Mouse (Mus musculus): ENCODE measurements around the gene Scd3. TPM values are rescaled to one million over a fixed set of nuclear protein-coding genes. Genes with fewer than 3 reads are reported as not detected.

Scd3 gene
- total RNA-seq (2015), result not detected in 2 replicates
- total RNA-seq (2017), result 0.04 TPM in 1 of 2 replicates, not detected in the other

DNA sequence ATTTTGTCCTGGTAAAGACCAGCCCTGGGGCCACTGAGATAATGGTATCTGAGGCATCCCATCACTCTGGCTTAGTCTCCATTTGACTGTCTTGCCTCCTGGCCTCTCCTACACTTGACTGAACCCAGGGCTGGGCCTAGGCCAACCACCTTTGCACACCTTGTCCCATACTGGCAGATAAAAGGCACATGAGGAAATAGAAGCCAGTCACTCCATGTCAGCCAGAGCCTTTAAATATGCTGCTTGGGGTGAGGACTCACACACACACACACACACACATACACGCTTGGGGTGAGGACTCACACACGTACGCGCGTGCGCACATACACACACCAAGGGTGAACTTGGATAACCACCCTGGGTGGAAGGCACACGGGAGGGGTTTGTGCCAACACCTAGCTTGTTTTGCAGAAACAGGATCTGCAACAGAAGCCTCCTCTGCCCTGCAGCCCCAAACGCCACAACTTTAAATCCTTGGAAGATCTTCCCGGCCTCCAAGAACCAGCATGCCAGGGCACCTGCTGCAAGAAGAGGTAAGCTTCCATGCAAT, at the start of gene Scd3:
Scd3 (plus strand) TSS at position 255 of the 550 bp plus-strand sequence.
- no peak for ATAC-seq (ENCODE audit: poor library complexity, severe bottlenecking)

DNA sequence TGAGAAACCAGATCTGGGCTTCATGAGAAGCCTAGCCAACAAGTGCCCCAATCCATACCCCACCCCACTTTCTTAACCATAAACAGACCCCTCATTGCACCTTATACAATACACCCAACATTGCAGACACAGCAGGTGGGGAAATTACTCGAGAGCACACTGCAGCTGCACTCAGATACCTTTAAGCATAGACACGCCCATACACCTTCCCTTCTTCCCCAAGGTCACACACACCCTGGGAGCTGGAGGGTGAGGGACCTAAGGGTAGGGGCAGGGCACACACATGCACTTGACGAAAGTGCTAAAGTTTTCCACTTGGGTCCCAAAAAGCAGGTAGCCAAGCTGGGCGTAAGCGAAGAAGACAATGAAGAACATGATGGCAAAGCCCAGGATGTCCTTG, 49.3 kb upstream of the Scd3 start:
- ATAC-seq (ENCODE audit: poor library complexity, severe bottlenecking), result no peak

DNA sequence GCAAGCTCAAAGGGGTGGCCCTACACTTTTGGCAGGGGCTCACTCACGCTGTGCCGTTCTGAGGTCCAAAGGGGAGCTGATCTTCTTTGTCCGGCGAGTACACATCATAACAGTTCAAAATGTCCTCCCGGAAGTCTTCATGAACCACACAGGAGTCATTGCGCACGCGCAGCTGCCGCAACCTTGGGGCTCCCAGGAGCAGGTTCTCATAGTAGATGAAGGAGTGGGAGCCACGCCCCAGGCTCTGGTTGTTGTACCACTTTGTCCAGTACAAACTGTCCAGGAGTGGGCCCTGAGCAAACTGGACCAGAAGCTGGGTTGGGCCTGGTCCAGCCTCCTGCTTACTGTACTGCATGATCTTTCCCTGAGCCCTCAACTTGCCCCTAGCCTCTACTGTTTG, 46.1 kb upstream of the Scd3 start:
- ATAC-seq (ENCODE audit: poor library complexity, severe bottlenecking), result no peak

DNA sequence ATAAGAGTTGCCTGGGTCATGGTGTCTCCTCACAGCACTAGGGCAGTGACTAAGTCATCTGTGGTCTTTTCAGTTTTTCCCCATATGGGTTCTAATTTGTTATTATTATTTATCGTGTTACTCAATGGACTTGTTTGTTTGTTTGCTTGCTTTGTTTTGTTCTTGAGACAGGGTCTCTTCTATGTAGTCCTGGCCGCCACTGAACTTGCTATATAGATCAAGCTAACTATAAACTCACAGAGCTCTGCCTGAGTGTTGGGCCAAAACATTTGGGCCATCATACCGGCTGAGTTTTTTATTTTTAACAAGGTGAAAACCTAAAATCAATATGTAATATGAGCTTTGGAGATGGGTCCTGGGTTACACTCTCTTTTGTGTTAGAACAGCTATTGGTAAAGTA, 43.7 kb upstream of the Scd3 start:
- no peak for ATAC-seq (ENCODE audit: poor library complexity, severe bottlenecking)

DNA sequence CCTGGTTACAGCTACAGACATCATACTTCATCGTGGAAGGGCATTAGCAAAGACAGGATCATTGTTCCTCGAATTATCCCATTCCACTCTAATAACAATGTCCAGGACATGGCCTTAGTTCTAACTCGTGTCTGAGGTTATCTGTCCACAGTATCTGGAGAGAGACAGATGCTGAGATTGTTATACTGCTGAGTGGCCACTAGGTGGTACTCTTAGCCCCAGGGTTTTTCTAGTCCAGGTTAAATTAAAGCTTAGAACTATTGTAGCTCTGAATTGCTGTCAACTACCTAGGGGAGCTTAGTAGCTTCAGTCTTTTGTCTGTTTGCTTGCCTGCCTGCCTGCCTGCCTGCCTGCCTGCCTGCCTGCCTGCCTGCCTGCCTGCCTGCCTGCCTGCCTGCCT, 41.6 kb upstream of the Scd3 start:
- peak; percentile 60; the same call in 1 of the 2 replicates for ATAC-seq (ENCODE audit: poor library complexity, severe bottlenecking)

DNA sequence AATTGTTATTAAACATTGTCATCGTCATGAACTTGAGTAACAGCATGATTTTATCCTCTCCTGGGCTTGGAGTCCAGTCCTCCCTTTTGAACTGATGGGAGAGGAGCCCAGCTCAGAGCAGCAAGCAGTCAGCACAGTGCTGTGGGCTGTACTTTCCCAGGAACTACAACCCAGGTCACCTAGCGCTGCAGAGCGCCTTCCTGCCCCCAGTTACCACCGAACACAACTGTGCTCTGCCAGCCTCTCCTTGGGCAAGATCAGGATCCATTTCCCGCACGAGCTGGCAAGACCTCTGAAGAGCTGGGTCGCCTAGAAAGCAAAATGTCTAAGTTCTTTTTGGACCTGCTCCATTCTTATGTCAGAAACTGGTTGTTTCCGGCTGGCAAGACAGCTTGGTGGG, 28.2 kb upstream of the Scd3 start:
- no peak for ATAC-seq (ENCODE audit: poor library complexity, severe bottlenecking)

DNA sequence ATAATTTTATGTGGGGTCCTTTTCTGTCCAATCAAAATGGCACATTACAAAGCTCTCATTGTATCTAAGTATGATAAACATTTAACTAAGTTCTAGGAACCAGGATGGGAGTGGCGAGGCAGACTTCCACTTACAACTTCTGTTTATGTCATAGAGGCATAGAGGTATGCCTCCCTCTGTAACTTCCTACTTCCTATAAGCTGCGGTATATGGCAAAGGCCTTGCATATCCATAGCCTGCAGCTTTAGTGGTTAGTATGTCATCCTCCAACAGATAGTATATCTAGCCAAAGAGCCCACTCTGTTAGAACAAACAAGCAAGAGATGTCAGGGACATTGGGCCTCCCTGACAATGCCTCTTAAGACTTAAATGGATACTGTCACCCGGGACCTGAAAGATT, 26.3 kb upstream of the Scd3 start:
- peak; percentile 33; the same call in 1 of the 2 replicates for ATAC-seq (ENCODE audit: poor library complexity, severe bottlenecking)

DNA sequence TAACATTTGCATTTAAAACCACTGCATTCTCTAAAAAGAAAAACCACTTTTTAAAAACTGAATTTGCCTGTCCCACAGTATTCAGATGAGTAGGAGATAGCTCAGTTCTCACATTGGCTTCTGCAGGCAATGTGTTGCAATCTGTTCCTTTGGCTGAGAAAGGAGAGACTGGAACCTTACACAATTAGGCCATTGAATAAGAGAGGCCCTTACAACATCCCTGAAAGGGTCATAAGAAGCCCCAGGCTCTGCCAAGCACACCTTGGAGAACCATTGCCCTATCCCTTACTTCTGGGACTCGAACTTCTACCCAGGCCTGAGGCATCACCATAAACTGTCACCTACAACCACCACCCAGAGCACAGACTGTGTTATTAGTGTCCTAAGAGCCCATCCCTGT, 22.6 kb upstream of the Scd3 start:
- ATAC-seq (ENCODE audit: poor library complexity, severe bottlenecking), result 0 out of 2 replicates have a peak, but pooled peaks have one; percentile 21

DNA sequence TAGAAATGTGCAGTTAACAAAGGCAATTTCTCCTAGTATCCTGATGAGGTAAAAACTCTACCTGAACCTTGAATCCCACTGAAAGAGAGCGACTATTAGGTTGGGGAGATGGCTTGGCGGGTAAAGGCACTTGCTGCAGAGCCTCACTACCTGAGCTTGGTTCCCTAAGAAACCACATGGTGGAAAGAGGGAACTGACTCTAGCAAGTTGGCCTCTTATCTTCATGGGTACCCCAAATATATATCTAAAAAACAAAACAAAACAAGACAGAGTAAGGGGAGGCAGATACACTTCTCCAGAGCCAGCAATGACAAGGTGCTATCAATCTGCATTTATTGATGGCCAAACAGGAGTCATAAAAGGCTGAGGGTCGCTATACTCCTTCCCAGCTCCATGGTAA, 19.1 kb upstream of the Scd3 start:
- no peak for ATAC-seq (ENCODE audit: poor library complexity, severe bottlenecking)

DNA sequence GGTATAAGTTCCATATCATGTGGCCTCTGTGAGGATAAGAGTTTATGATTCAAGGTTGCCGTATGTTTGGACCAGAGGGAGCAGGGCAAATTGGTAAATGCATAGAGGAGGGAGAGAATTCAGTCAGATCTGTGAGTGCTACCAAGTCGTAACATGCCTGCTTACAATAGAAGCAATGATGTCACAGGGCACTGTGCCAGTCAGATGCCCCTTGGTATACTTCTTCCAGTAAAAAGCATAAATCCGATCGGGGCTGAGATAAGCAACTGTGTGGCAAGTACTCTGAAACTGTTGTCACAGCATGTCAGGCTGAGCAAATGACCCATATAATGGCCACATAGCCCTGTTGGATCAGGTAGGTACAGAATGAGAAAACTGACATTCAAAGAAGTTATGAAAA, 14.0 kb upstream of the Scd3 start:
- ATAC-seq (ENCODE audit: poor library complexity, severe bottlenecking), result no peak

DNA sequence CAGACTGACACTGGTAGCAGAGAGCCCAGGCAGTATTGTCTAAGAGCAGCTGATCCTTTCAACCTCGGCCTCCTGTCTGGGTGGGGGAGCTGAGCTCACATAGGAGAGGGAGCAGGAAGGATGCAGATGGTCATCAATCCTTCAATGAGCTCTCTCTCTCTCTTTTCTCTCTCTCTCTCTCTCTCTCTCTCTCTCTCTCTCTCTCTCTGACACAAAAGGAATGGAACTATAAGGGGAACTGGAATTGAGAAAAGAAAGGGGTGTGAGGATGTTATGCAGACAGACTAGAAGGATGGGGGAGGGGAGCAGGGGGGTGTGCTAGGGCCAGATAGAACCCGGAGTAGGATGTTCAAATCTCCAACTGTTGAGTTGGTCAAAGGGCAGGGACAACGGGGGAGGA, 10.7 kb upstream of the Scd3 start, which contains the start of gene Pkd2l1:
Pkd2l1 (minus strand) TSS at position 101 of the 400 bp plus-strand sequence.
- ATAC-seq (ENCODE audit: poor library complexity, severe bottlenecking), result no peak

DNA sequence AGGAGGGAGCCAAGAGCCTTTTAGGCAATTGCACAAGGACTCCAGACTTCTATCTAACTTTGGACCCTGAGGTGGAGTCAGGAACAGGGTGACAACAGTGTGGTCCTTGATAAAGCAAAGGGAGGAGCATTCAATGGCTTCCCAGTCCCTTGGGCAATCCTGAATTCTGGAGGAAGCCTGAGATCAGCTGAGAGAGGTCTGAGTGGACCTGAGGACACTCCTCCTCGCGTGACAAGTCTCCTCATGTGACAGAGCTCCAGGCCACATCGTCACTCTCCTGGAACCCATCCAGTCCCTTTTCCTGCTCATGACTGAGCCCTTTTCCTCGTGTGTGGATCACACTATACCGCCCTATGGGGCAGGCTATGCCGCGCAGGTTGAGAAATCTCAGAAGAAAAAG, 9.2 kb upstream of the Scd3 start:
- ATAC-seq (ENCODE audit: poor library complexity, severe bottlenecking), result no peak

DNA sequence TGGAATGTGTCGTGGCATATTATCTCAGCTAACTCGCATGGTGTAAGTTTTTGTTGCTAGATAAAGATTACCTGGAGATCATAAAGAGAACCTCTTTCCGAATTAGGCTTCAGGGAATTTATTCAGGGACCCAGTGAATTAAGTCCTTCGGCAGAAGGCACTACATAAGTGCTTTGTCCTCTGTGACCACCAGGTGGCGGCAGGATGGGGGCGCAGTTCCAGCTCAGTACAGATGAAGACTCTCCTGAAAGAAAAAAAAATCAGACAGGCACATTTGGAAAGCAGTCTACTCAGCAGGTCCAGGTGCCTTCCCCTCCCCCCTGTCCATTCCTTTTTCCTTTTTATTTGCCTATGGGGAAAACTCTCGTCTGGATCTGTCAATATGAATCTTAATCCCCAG, 7.9 kb upstream of the Scd3 start:
- ATAC-seq (ENCODE audit: poor library complexity, severe bottlenecking), result peak; percentile 73

DNA sequence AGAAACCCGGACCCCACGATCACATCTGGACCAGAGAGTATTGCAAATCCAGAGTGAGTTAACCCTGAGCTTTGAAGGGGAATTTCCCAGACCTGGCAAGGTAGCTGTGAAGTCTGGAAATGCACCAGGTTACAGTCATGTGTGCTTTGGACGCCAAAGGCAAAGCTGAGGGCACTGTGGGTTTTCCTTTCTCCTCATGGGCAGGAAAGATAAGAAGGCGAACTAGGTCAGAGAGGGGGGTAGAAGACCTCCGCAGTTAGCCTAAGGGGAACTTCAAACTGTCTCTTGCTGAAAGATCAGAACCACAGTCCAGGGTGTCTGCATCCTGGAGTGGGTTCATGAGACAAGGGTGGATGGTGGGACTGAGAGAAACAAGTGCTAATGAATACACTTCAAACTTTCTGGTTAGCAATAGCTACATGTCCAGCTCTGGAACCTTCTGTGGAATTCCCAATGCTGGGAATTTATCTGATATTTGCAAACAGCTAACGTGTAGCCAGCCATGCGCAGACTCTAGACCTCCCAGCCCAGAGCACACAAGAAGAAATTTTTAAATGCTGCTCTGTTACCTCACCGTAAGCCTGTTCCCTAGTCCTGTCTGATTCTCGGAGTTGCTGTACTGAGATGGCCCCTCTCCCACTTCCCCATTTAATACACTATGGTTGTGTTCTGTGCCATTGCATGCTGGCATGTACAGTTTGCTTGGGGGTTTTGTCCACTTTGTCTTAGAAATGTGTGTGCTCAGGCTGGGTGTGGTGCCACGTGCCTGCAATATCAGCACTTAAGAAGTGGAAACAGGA, 5.8 kb upstream of the Scd3 start:
- ATAC-seq (ENCODE audit: poor library complexity, severe bottlenecking), result no peak; the same call in 1 of the 2 replicates

DNA sequence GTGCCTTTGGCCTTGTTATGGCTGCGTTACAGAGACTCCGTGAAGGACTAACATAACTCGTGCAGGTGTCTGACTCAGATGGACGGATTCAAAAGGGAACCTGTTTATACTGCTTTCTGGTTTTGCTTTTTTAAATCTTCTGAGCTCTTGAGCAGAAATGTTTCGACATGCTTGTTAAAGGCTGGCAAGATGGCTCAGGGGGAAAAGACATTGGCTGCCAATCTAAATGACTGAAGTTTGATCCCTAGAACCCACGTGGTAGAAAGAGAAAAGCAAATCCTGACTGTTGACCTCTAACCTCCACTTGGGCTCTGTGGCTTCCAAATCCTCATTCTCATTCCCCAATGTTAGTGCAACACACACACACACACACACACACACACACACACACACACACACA, 4.6 kb upstream of the Scd3 start:
- ATAC-seq (ENCODE audit: poor library complexity, severe bottlenecking), result no peak

DNA sequence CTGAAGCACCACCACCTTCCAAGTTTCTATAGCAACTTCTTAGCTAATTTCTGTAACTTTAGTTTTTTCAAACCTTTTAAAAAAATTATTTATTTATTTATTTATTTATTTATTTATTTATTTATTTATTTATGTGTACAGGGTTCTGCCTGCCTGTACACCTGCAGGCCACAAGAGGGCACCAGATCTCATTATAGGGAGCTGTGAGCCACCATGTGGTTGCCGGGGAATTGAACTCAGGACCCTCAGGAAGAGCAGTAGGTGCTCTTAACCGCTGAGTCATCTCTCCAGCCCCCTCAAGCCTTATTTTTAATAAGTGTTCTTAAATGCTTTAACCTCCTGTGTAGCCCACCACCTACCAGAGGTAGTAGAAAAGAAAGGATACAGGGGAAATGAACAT, 4.1 kb upstream of the Scd3 start:
- 0 out of 2 replicates have a peak, but pooled peaks have one; percentile 43 for ATAC-seq (ENCODE audit: poor library complexity, severe bottlenecking)

DNA sequence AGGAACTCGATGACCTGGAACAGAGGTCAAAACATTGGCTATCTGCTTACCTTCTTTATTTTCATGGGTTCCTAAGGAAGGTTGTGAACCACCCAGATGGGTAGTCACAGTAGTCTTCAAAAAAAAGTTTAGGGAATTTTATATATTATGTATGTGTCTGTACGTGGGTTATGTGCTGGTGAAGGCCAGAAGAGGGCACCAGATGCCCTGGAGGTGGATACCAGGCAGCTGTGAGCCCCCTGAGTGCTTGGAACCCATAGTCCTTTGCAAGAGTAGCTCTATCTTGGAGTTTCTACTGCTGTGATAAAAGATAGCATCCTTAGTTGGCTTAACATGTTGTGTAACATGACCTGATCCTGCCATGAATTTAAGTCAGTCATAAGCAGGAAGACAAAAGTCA, 4.0 kb downstream of the Scd3 start:
- ATAC-seq (ENCODE audit: poor library complexity, severe bottlenecking), result no peak

DNA sequence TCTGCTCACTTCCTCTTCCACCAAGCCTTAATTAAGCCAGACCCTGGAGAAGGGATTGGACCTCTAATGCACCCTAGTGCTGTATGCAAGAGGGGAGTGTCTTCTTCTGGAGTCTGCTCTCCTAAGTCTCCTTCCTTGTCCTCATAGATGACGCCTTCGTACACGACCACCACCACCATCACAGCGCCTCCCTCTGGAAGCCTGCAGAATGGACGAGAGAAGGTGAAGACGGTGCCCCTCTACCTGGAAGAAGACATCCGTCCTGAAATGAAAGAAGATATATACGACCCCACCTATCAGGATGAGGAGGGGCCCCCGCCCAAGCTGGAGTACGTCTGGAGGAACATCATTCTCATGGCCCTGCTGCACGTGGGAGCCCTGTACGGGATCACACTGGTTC, 12.2 kb downstream of the Scd3 start:
- ATAC-seq (ENCODE audit: poor library complexity, severe bottlenecking), result no peak

DNA sequence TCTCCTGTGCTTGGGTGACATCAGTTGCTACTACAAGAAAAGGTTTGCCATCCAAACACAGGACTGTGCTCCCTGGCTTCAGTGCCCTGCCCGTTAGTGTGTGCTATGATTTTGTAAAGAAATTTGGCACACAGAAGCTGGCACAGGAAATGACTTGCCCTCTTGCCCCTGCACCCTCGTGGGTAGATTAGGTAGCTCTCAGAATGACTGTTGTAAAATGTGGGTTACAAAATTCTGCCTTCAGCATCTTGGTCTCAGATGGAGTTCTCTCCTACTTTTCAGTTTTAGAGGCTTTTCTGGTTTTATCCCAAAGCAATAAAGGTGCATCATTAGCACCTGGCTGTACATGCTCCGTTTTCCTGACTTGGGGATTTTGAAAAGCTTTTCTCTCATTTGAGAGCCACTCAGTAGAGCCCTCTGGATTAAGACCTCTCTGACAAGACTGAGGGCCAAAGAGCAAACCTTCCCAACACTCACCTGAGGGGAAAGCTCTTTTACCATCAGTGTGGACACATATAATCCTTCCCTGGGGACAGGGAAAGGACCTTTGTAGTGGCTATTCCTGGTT, 15.0 kb downstream of the Scd3 start:
- ATAC-seq (ENCODE audit: poor library complexity, severe bottlenecking), result no peak

DNA sequence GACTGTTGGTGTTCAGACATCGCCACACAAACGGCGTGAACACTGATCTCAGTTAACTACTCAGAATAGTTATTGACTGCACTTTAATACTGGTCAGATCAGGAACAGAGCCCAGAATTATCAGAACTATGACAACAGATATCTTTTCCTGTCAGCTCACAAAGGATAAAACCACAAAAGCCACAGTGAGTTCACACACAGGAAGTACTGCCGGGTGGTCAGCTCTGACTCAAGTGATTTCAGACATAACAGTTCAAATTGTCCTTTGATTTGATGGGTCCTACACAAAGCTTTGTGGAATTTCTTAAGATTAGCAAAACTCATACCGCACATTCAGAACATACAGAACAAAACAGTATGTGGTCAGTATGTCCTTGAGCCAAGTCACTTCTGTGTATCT, 22.7 kb downstream of the Scd3 start:
- ATAC-seq (ENCODE audit: poor library complexity, severe bottlenecking), result peak; percentile 73

DNA sequence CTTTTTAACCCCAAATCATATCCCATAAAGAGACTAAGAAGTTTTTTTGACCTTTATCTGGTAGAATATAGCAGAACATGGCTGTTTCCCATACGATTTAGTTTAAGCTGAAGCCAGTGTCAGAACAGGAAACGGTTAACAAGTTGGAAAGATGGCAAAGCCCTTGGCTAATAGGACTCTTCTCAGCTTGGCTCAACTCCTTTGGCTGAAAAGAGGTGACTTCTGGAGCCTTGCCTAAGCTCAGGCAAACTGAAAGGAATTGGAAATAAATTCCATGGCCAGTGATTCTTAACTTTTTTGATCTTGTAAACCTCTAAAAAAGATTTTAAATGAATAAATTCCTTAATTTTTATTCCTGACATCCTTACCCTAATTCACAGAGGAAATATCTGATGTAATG, 26.7 kb downstream of the Scd3 start:
- ATAC-seq (ENCODE audit: poor library complexity, severe bottlenecking), result no peak

DNA sequence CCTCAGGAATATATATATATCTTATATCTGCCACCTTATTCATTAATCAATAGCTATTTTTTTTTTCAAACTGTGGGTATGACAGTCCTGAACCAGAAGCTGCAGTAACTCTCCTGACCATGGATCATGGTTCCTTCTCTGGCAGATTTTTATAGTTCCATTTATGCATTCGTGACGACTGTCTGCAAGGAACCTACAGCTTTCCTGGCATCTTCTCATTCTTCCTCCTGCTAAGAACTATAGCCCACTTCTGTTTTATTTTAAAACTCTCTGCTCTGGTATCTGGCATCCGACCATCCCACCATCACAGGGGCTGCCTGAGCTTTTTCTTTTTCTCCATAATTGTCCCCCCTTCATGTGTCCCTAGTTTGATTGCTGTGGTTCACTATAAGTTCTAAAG, 27.1 kb downstream of the Scd3 start:
- ATAC-seq (ENCODE audit: poor library complexity, severe bottlenecking), result no peak

All from megakaryocyte, adult 5-6 weeks (primary cell).